Mouse (Mus musculus) liver, embryonic 14.5 days (tissue): ENCODE data around the gene Olfr477.

Experiments
- CTCF ChIP-seq: IDR thresholded peaks from 2 replicates; pipeline ENCODE4 v1.5.1; 2016; ENCODE audit warnings: antibody characterized with exemption, low read depth, control low read depth
- EP300 ChIP-seq: IDR thresholded peaks from 2 replicates; pipeline ENCODE4 v1.6.1; 2016; ENCODE audit warnings: antibody characterized with exemption, low read depth

- no peak for TF ChIP-seq CTCF
- no peak for TF ChIP-seq EP300
Measured at GRCm38 (mm10) chr7:107964503-107964902, 22.0 kb upstream of the Olfr477 start, which contains the start of gene Olfr476.
